Mouse (Mus musculus) neural tube, embryonic 14.5 days (tissue): ENCODE results near the gene Gpr152. TPM values are rescaled to one million over a fixed set of nuclear protein-coding genes. Genes with fewer than 3 reads are reported as not detected.

Experiments
- ATAC-seq: fragments of 200-750 bp; cut with Nextera tagmentation; 2 replicates; pipeline ENCODE4 v1.8.0; 2017; ENCODE audit warnings: low read depth, mild to moderate bottlenecking, moderate TSS enrichment, moderate library complexity
- H3K27ac ChIP-seq: fragments of 300-500 bp; sonication (generic); 2 replicates; pipeline ENCODE4 v1.5.1; 2014; ENCODE audit warnings: low read depth, mild to moderate bottlenecking, control low read depth, low read length, moderate library complexity, mixed read lengths
- H3K27me3 ChIP-seq: fragments of 300-500 bp; sonication (generic); 2 replicates; pipeline ENCODE4 v1.6.1; 2014; ENCODE audit warnings: low read length; ENCODE audit not compliant: control insufficient read depth, insufficient read depth
- H3K36me3 ChIP-seq: fragments of 300-500 bp; sonication (generic); 2 replicates; pipeline ENCODE4 v1.6.1; 2014; ENCODE audit warnings: low read length, mixed read lengths; ENCODE audit not compliant: control insufficient read depth, insufficient read depth
- H3K4me1 ChIP-seq: fragments of 300-500 bp; sonication (generic); 2 replicates; pipeline ENCODE4 v1.6.1; 2014; ENCODE audit warnings: low read length; ENCODE audit not compliant: control insufficient read depth, insufficient read depth
- H3K4me2 ChIP-seq: fragments of 300-500 bp; sonication (generic); 2 replicates; pipeline ENCODE4 v1.6.1; 2014; ENCODE audit warnings: mild to moderate bottlenecking, low read depth, low read length, control low read depth
- H3K4me3 ChIP-seq: fragments of 300-500 bp; sonication (generic); 2 replicates; pipeline ENCODE4 v1.5.1; 2014; ENCODE audit warnings: low read depth, low read length, control low read depth, mixed read lengths
- H3K9ac ChIP-seq: fragments of 300-500 bp; sonication (generic); replicated peaks from 2 replicates; pipeline ENCODE4 v1.6.1; 2014; ENCODE audit warnings: low read depth, mild to moderate bottlenecking, control low read depth, low read length, mixed read lengths
- H3K9me3 ChIP-seq: fragments of 300-500 bp; sonication (generic); 2 replicates; pipeline ENCODE4 v1.6.1; 2016; ENCODE audit warnings: low read length; ENCODE audit not compliant: control insufficient read depth
- WGBS: fragments of 180-500 bp; shearing (Covaris S2); extraction: QIAGEN DNeasy Blood & Tissue Kit; methylation state at CpG from one replicate; pipeline ENCODE4 v1.1.7; 2014; 5-methylcytosine and 5-hydroxymethylcytosine counted together
- polyA plus RNA-seq: library from polyadenylated mRNA; unstranded; fragments of >200 nt; fragmentation: Nextera tagmentation; extraction: Ambion mirVana; gene quantifications from 2 replicates; pipeline ENCODE4 v1.2.1, GENCODE M21; 2014

Gene Gpr152
- polyA plus RNA-seq, 1 experiment from 2014 or later: not detected

DNA sequence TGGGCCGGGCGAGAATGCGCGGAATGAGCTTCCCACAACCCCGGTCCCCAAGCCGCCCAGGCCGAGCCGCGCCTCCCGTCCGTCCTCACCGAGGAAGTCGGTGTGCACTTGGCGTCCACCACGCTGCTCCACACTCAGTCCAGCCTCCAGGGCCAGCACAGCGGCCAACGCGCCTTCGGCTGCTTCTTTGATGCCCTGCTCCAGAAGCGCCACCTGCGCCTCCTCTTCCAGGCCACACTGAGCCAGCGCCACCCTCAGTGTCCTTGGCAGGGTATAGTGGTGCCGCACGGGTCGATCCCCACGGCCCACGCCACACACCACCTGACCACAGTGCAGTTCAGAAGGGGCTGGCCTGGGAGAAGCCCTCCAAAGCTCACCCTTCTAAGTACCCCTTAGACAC lies 30.2 kb downstream of the Gpr152 start:
- Histone ChIP-seq H3K27me3 (no peaks in the 10 kb centered on the region), H3K27ac (peak overlapping the region; percentile 93), H3K4me3 (peak overlapping the region; percentile 39), H3K4me2 (peak overlapping the region; percentile 82), H3K9ac (peak overlapping the region; percentile 76), H3K36me3 (no peaks in the 10 kb centered on the region), H3K9me3 (no peaks in the 10 kb centered on the region), H3K4me1 (peaks cover 6% of the 10 kb centered on the region; the same call in 1 of the 2 replicates)
- ATAC-seq: peak; percentile 48
- WGBS: 5% methylated on average over 27 of the region's 27 CpGs

DNA sequence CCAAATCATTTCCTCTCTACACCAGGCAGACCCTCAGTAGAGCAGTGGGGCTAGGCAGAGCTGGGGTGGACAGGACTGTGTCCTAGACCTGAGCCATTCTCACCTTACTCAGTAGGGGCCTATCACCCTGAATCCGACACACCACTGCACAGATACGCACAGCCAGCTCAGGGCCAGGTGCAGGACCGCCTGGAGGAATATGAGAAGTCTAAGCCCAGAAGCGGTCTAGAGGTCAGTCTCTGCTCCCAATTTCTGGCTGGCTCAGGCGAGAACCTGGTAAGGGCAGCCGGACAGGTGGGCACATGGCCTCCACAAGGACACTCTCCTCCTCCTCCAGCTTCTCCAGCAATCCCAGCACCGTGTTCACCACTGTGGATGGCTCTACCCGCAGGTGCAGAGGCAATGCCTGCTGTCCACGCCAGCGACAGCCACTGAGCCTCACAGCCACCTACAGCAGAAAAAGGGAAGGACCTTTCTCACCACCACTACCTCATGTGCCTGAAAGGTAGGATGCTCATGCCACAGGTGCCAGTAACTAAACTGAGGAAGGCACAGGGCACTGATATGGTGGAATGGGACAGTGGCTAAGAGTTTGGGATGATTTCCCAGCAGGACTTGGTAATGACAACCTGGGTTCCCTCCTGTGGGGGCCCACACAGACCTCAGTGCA lies 31.3 kb downstream of the Gpr152 start:
- ATAC-seq: no peak
- 94% methylated on average over 10 of the region's 10 CpGs for WGBS
- Histone ChIP-seq H3K4me3 (no peak overlapping the region), H3K9ac (no peak overlapping the region), H3K27me3 (no peaks in the 10 kb centered on the region), H3K27ac (no peak overlapping the region), H3K4me1 (peaks cover 10% of the 10 kb centered on the region; the same call in 1 of the 2 replicates), H3K36me3 (no peaks in the 10 kb centered on the region), H3K4me2 (no peak overlapping the region), H3K9me3 (no peaks in the 10 kb centered on the region)

DNA sequence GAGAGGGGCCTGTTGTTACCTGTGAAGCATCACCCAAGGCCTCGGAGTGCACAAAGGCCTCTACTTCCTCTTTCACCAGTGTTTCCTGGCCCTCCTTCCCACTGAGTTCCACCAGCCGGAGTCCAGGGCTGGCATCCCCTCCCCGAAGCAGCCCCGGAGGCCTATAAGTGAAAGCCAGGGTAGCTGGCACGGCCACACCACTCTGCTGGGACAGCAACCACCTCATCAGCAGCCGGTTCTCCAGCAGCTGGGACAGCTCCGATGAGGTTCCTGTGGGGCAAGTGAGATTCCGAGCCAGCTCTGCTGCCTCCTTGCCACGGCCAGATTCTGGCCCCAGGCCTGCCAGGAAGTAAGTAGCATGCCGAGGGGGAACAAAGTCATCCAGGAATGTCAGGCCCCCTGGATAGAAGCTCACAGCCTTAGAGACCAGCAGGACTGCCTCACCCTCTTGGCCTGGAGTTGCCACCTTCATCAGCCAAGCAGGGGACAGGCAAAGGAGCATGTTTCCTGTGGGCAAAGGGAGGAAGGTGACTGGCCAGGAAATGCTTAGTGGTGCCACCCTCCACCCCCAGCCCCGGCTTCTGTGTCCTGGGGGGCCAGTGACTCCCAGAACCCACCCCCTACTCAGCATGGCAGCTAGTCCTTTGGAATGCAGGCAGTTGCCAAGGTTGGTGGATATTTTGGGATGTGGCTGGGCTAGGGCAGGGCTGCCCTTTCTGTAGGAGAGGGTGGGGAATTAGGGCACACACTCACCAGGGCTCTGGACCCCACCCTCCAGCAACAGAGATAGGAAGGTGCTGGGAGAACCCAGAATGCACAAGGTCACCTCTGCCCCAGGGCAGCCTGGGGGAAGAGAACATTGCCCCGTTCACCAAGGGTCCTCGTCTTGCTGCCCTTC lies 32.1 kb downstream of the Gpr152 start:
- Histone ChIP-seq H3K9ac (no peak overlapping the region), H3K27me3 (no peaks in the 10 kb centered on the region), H3K4me1 (peaks cover 10% of the 10 kb centered on the region; the same call in 1 of the 2 replicates), H3K4me3 (no peak overlapping the region), H3K4me2 (no peak overlapping the region), H3K9me3 (no peaks in the 10 kb centered on the region), H3K36me3 (no peaks in the 10 kb centered on the region), H3K27ac (no peak overlapping the region)
- no peak for ATAC-seq
- WGBS: 76% methylated on average over 13 of the region's 13 CpGs

DNA sequence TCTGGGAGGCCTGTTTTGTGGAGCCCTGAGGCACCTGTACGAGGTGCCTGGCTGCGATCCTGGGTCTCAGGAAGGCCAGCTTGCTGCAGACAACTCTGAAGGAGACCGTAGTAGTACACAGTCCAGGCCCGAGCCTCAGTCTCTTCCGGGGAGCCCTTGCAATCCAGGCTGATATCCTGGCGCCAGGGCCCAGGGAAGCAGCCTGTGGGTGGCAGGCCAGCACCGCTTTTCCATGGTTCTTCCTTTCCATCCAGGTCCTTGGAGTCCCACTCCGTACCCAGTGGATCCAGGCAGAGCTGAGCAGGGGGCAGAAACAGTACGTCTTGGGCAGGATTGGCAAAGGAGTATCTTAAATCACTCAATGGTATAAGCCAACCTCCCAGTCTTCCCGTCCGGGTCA lies 33.3 kb downstream of the Gpr152 start:
- no peak overlapping the region for H3K4me2 ChIP-seq
- H3K27ac ChIP-seq: no peak overlapping the region
- H3K27me3 ChIP-seq: no peaks in the 10 kb centered on the region
- H3K9ac ChIP-seq: no peak overlapping the region
- no peak overlapping the region for H3K4me3 ChIP-seq
- H3K9me3 ChIP-seq: no peaks in the 10 kb centered on the region
- WGBS: 56% methylated on average over 11 of the region's 11 CpGs
- H3K36me3 ChIP-seq: no peaks in the 10 kb centered on the region
- peaks cover 10% of the 10 kb centered on the region; the same call in 1 of the 2 replicates for H3K4me1 ChIP-seq
- no peak for ATAC-seq

DNA sequence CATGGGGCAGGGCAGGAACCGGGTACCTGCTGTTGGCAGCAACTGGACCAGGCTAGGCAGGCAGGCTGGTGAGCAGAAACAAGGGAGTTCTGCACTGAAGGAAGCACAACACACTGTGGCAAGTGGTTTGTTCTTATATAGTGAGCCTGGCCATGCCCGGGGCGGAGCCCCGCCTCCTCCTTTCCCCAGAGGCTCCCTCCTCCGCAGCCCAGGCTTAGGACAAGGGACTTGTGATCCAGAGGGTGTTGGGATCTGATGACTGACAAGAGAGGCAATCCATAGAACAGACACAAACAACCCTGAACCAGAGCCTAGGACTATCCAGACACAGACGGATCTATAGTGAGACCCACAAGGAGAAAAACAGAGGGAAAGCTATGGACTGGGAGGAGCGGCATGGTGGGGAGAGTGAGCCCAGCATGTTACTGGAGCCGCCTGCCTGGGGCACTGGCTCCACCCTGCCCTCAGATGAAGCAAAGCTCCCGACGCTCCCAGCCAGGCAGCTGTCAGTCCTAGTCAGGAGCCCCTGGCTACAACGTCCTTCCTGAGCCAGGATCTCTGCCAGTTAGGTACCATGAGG lies 35.9 kb downstream of the Gpr152 start, which contains the start of gene Carns1:
Gene Carns1 (minus strand): TSS at position 112 of the 580 bp plus-strand sequence.
- ATAC-seq: peak; percentile 35; the same call in 1 of the 2 replicates
- WGBS: 2% methylated on average over 11 of the region's 11 CpGs

DNA sequence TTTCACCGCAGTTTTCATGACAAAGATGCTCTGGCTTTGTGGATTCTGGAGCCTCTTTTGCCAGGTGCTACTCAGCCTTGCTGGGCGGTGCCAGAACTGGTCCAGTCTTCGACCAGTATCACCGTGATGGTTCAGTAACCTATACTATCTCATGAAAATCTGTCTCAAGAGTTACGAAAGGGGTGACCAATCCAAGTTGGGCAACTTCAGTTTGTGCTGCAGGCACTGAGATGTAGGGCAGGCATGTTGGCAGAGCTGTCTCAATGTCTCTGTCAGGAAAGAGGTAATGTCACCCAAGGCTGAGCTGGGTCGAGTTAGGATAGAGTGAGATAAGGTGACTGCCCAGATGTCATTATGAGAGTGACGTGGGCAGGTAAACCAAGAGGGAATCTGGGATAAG lies 40.8 kb downstream of the Gpr152 start:
- no peak overlapping the region for H3K4me3 ChIP-seq
- H3K4me2 ChIP-seq: no peak overlapping the region
- H3K9me3 ChIP-seq: no peaks in the 10 kb centered on the region
- H3K36me3 ChIP-seq: no peaks in the 10 kb centered on the region
- H3K27ac ChIP-seq: no peak overlapping the region
- H3K9ac ChIP-seq: no peak overlapping the region
- H3K27me3 ChIP-seq: no peaks in the 10 kb centered on the region
- 90% methylated on average over 7 of the region's 7 CpGs for WGBS
- ATAC-seq: no peak
- H3K4me1 ChIP-seq: 0 out of 2 replicates have a peak, but pooled peaks cover 4% of the 10 kb centered on the region

More for the DNA sequence above, 35.9 kb downstream of the Gpr152 start, which contains the start of gene Carns1:
- H3K4me1 ChIP-seq: 0 out of 2 replicates have a peak, but pooled peaks cover 4% of the 10 kb centered on the region
- no peak within 1 kb of the TSS for H3K27ac ChIP-seq
- H3K4me2 ChIP-seq: peak within 1 kb of the TSS; percentile 27
- peak within 1 kb of the TSS; percentile 16 for H3K9ac ChIP-seq
- H3K27me3 ChIP-seq: no peaks in the 10 kb centered on the region
- no peaks in the 10 kb centered on the region for H3K36me3 ChIP-seq
- H3K9me3 ChIP-seq: no peaks in the 10 kb centered on the region
- no peak within 1 kb of the TSS for H3K4me3 ChIP-seq

DNA sequence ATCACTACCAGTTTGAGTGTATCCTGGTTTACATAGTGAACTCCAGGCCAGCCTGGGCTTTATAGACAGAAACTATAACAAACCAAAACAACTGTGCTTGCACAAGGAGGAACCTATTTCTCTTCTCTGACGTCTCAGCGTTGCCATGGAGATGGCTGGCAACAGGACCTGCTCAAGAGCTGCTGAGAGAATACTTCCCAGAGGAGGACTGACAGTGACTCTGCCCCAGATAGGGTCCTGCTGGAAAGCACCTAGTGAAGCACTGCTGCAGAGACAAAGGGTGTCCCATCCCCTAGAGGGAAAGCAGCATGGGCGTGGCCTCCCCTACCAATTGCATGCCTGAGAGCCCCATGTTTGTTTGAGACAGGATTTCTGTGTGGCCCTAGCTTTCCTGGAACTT lies 42.3 kb downstream of the Gpr152 start:
- Histone ChIP-seq H3K27ac (no peak overlapping the region), H3K9me3 (no peaks in the 10 kb centered on the region), H3K36me3 (no peaks in the 10 kb centered on the region), H3K27me3 (no peaks in the 10 kb centered on the region), H3K4me1 (no peaks in the 10 kb centered on the region), H3K4me2 (no peak overlapping the region), H3K9ac (no peak overlapping the region), H3K4me3 (no peak overlapping the region)
- ATAC-seq: no peak
- WGBS: 40% methylated on average over 3 of the region's 3 CpGs

DNA sequence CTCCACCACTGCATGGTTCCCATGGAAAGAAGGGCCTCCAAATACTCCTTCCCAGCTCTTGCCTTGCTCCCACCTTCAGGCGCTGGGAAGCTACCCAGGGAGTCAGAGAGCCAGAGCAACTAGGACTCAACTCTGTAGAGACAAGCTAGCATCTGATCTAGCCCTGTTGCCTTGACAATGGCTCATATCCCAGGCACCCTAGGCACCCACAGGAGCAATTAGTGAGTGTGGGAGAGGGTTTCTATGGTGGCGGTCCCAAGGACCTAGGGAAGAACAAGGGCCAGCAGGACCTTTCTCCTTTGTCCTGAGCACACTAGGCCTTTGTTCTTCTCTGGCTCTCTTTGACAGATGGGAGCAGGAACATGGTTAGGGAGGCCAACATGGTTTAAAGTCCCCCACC lies 44.1 kb downstream of the Gpr152 start:
- no peak for ATAC-seq
- Histone ChIP-seq H3K4me3 (no peak overlapping the region), H3K4me1 (no peaks in the 10 kb centered on the region), H3K27me3 (no peaks in the 10 kb centered on the region), H3K9ac (no peak overlapping the region), H3K27ac (no peak overlapping the region), H3K4me2 (no peak overlapping the region), H3K36me3 (no peaks in the 10 kb centered on the region), H3K9me3 (no peaks in the 10 kb centered on the region)
- 65% methylated on average over 2 of the region's 2 CpGs for WGBS
